Mouse (Mus musculus) MEL (cell line): Measurements from ENCODE around the gene Naglu. TPM values are rescaled to one million over a fixed set of nuclear protein-coding genes. Genes with fewer than 3 reads are reported as not detected.

Experiments used
- DNase-seq: peaks from one replicate; pipeline ENCODE4 v3.0.0; 2011; ENCODE audit warnings: low read depth, low spot score
- H3K27ac ChIP-seq: 2 replicates; pipeline ENCODE4 v1.5.1; 2012; ENCODE audit warnings: low read depth, mild to moderate bottlenecking, control low read depth, low read length, moderate library complexity; ENCODE audit not compliant: control insufficient read depth
- H3K27me3 ChIP-seq, 2 experiments: fragments of 150-350 bp in 1 of 2; sonication (generic) in 1 of 2; 2 replicates each; pipeline ENCODE4 v1.6.1; 2012; ENCODE audit warnings: low read length in 2 of 2, mild to moderate bottlenecking in 2 of 2, improper control_type of control experiment in 1 of 2, moderate library complexity in 1 of 2; ENCODE audit not compliant: insufficient read depth in 2 of 2, control insufficient read depth in 1 of 2
- H3K36me3 ChIP-seq, 2 experiments: 2 replicates each; pipeline ENCODE4 v1.6.1; 2012 to 2014; ENCODE audit warnings: low read length in 2 of 2, improper control_type of control experiment in 1 of 2, inconsistent platforms in 1 of 2, mild to moderate bottlenecking in 1 of 2; ENCODE audit not compliant: insufficient read depth in 2 of 2, control insufficient read depth in 1 of 2
- H3K4me1 ChIP-seq, 2 experiments: fragments of 150-350 bp in 1 of 2; sonication (generic) in 1 of 2; 2 replicates each; pipeline ENCODE4 v1.6.1; 2012; ENCODE audit warnings: low read length in 2 of 2, improper control_type of control experiment in 1 of 2, mild to moderate bottlenecking in 1 of 2; ENCODE audit not compliant: insufficient read depth in 2 of 2, control insufficient read depth in 1 of 2
- H3K4me3 ChIP-seq, 2 experiments: fragments of 150-350 bp in 1 of 2; sonication (generic) in 1 of 2; 2 replicates each; pipeline ENCODE4 v1.5.1; 2012; ENCODE audit warnings: low read depth in 2 of 2, low read length in 2 of 2, mild to moderate bottlenecking in 2 of 2, moderate library complexity in 2 of 2, control low read depth in 1 of 2, improper control_type of control experiment in 1 of 2; ENCODE audit not compliant: control insufficient read depth in 1 of 2, insufficient read depth in 1 of 2
- H3K79me2 ChIP-seq: 2 replicates; pipeline ENCODE4 v1.6.1; 2012; ENCODE audit warnings: mild to moderate bottlenecking, low read length, moderate library complexity; ENCODE audit not compliant: control insufficient read depth, poor library complexity, insufficient read depth
- H3K9ac ChIP-seq: 2 replicates; pipeline ENCODE4 v1.6.1; 2012; ENCODE audit warnings: low read depth, mild to moderate bottlenecking, control low read depth, low read length, moderate library complexity; ENCODE audit not compliant: control insufficient read depth, poor library complexity, severe bottlenecking
- H3K9me3 ChIP-seq: fragments of 150-350 bp; sonication (generic); replicated peaks from 2 replicates; pipeline ENCODE4 v1.6.1; 2012; ENCODE audit warnings: mild to moderate bottlenecking, low read length, improper control_type of control experiment, moderate library complexity; ENCODE audit not compliant: insufficient read depth
- BHLHE40 ChIP-seq: IDR thresholded peaks from 2 replicates; pipeline ENCODE4 v1.6.1; 2012; ENCODE audit warnings: low read depth, mild to moderate bottlenecking, inconsistent platforms, low read length, improper control_type of control experiment, borderline replicate concordance
- CHD2 ChIP-seq: IDR thresholded peaks from 2 replicates; pipeline ENCODE4 v1.6.1; 2011; ENCODE audit warnings: low read length, improper control_type of control experiment
- CTCF ChIP-seq, 3 experiments: IDR thresholded peaks in 2 of 3; conservative IDR thresholded peaks in 1 of 3; 2 replicates each; pipeline ENCODE4 v1.5.1; 2011 to 2012; ENCODE audit warnings: low read length in 3 of 3, low read depth in 2 of 3, mild to moderate bottlenecking in 2 of 3, improper control_type of control experiment in 1 of 3, inconsistent platforms in 1 of 3, mixed read lengths in 1 of 3, moderate library complexity in 1 of 3; ENCODE audit not compliant: control insufficient read depth in 1 of 3, insufficient read depth in 1 of 3, poor library complexity in 1 of 3, severe bottlenecking in 1 of 3
- E2F4 ChIP-seq: IDR thresholded peaks from 2 replicates; pipeline ENCODE4 v1.6.1; 2011; ENCODE audit warnings: low read depth, low read length, improper control_type of control experiment, borderline replicate concordance
- ETS1 ChIP-seq: IDR thresholded peaks from 2 replicates; pipeline ENCODE4 v1.6.1; 2012; ENCODE audit warnings: low read depth, mild to moderate bottlenecking, inconsistent platforms, low read length, improper control_type of control experiment, moderate library complexity
- GABPA ChIP-seq: IDR thresholded peaks from 2 replicates; pipeline ENCODE4 v1.6.1; 2012; ENCODE audit warnings: low read depth, mild to moderate bottlenecking, inconsistent platforms, low read length, improper control_type of control experiment, moderate library complexity
- GATA1 ChIP-seq: IDR thresholded peaks from 2 replicates; pipeline ENCODE4 v1.6.1; 2011; ENCODE audit warnings: low read depth, low read length, improper control_type of control experiment
- HCFC1 ChIP-seq: IDR thresholded peaks from 2 replicates; pipeline ENCODE4 v1.6.1; 2012; ENCODE audit warnings: low read depth, mild to moderate bottlenecking, inconsistent platforms, low read length, improper control_type of control experiment, moderate library complexity
- JUND ChIP-seq: IDR thresholded peaks from 2 replicates; pipeline ENCODE4 v1.6.1; 2011; ENCODE audit warnings: low read depth, mild to moderate bottlenecking, improper control_type of control experiment, low read length
- MAX ChIP-seq: IDR thresholded peaks from 2 replicates; pipeline ENCODE4 v1.6.1; 2011; ENCODE audit warnings: low read length, improper control_type of control experiment
- MAZ ChIP-seq: IDR thresholded peaks from 2 replicates; pipeline ENCODE4 v1.6.1; 2012; ENCODE audit warnings: low read depth, mild to moderate bottlenecking, inconsistent platforms, low read length, improper control_type of control experiment
- MYB ChIP-seq: IDR thresholded peaks from 2 replicates; pipeline ENCODE4 v1.6.1; 2011; ENCODE audit warnings: mild to moderate bottlenecking, low read depth, low read length, improper control_type of control experiment
- NRF1 ChIP-seq: IDR thresholded peaks from 2 replicates; pipeline ENCODE4 v1.6.1; 2014; ENCODE audit warnings: low read depth, mild to moderate bottlenecking, inconsistent platforms, low read length, improper control_type of control experiment, moderate library complexity; ENCODE audit not compliant: poor library complexity, insufficient read depth, severe bottlenecking
- POLR2AphosphoS2 ChIP-seq: IDR thresholded peaks from 2 replicates; pipeline ENCODE4 v1.6.1; 2011; ENCODE audit warnings: low read length, improper control_type of control experiment
- POLR2AphosphoS5 ChIP-seq: IDR thresholded peaks from 2 replicates; pipeline ENCODE4 v1.6.1; 2012; ENCODE audit warnings: low read depth, borderline replicate concordance, mild to moderate bottlenecking, inconsistent platforms, low read length, moderate library complexity, mixed read lengths
- RAD21 ChIP-seq: IDR thresholded peaks from 2 replicates; pipeline ENCODE4 v1.6.1; 2011; ENCODE audit warnings: mild to moderate bottlenecking, low read depth, low read length, improper control_type of control experiment
- RCOR1 ChIP-seq: IDR thresholded peaks from 2 replicates; pipeline ENCODE4 v1.6.1; 2012; ENCODE audit warnings: low read depth, mild to moderate bottlenecking, inconsistent platforms, low read length, improper control_type of control experiment
- SMC3 ChIP-seq: IDR thresholded peaks from 2 replicates; pipeline ENCODE4 v1.6.1; 2011; ENCODE audit warnings: low read depth, low read length, improper control_type of control experiment
- TAL1 ChIP-seq: IDR thresholded peaks from 2 replicates; pipeline ENCODE4 v1.6.1; 2012; ENCODE audit warnings: mild to moderate bottlenecking, inconsistent platforms, low read length, moderate library complexity, mixed read lengths
- TBP ChIP-seq: IDR thresholded peaks from 2 replicates; pipeline ENCODE4 v1.8.0; 2011; ENCODE audit warnings: low read depth, low read length, improper control_type of control experiment
- TCF12 ChIP-seq: IDR thresholded peaks from 2 replicates; pipeline ENCODE4 v1.6.1; 2014; ENCODE audit warnings: low read depth, mild to moderate bottlenecking, inconsistent platforms, low read length, improper control_type of control experiment, moderate library complexity
- USF1 ChIP-seq: IDR thresholded peaks from 2 replicates; pipeline ENCODE4 v1.6.1; 2014; ENCODE audit warnings: low read depth, mild to moderate bottlenecking, inconsistent platforms, low read length, improper control_type of control experiment, moderate library complexity
- USF2 ChIP-seq, 2 experiments: IDR thresholded peaks; 2 replicates each; pipeline ENCODE4 v1.6.1; 2011 to 2012; ENCODE audit warnings: improper control_type of control experiment in 2 of 2, low read length in 2 of 2, borderline replicate concordance in 1 of 2, inconsistent platforms in 1 of 2, low read depth in 1 of 2, mild to moderate bottlenecking in 1 of 2; ENCODE audit not compliant: insufficient read depth in 1 of 2
- ZC3H11A ChIP-seq: IDR thresholded peaks from 2 replicates; pipeline ENCODE4 v1.6.1; 2012; ENCODE audit warnings: low read depth, mild to moderate bottlenecking, inconsistent platforms, low read length, improper control_type of control experiment
- ZKSCAN1 ChIP-seq: IDR thresholded peaks from 2 replicates; pipeline ENCODE4 v1.6.1; 2012; ENCODE audit warnings: low read depth, mild to moderate bottlenecking, inconsistent platforms, low read length, improper control_type of control experiment, moderate library complexity
- ZMIZ1 ChIP-seq: IDR thresholded peaks from 2 replicates; pipeline ENCODE4 v1.6.1; 2012; ENCODE audit warnings: low read depth, mild to moderate bottlenecking, inconsistent platforms, low read length, improper control_type of control experiment, moderate library complexity
- polyA plus RNA-seq, 2 experiments: library from polyadenylated mRNA; stranded (reverse) in 1 of 2; unstranded in 1 of 2; fragments of >175 nt in 1 of 2; fragments of >200 nt in 1 of 2; gene quantifications; 2 replicates each; pipeline versions ENCODE4 v1.2.1 to v1.2.4; 2012; ENCODE audit warnings: low replicate concordance in 2 of 2, low read depth in 1 of 2; ENCODE audit not compliant: insufficient read length in 2 of 2, insufficient read depth in 1 of 2, missing spikeins in 1 of 2
- total RNA-seq: library from RNA; depleted of rRNA; stranded (reverse); fragments of 300-350 nt; gene quantifications from 2 replicates; pipeline ENCODE4 v1.2.3, GENCODE M21; 2012

The Naglu gene
- total and polyA plus RNA-seq, 3 experiments: 1.5 to 3.1 TPM; not detected in 1

GRCm38 (mm10) chr11:101027121-101027520, 42.7 kb upstream of the Naglu start:
- no peak for TF ChIP-seq BHLHE40
- TF ChIP-seq ZC3H11A: no peak
- no peak for TF ChIP-seq ZMIZ1
- TF ChIP-seq TCF12: no peak
- no peak for TF ChIP-seq MYB
- no peak for TF ChIP-seq TBP
- TF ChIP-seq TAL1: no peak
- no peak for TF ChIP-seq USF2 (IDR thresholded peaks at IDR 0.05; ENCODE audit: borderline replicate concordance in 1 of 2, insufficient read depth in 1 of 2, low read depth in 1 of 2, low read length in 2 of 2)
- TF ChIP-seq CHD2: no peak
- no peak for TF ChIP-seq MAZ
- no peak for TF ChIP-seq MAX
- TF ChIP-seq CTCF (IDR thresholded peaks at IDR 0.05 in 2 of 3, conservative IDR thresholded peaks at IDR 0.05 in 1 of 3; ENCODE audit: control insufficient read depth in 1 of 3, insufficient read depth in 1 of 3, low read depth in 2 of 3, low read length in 3 of 3, poor library complexity in 1 of 3, severe bottlenecking in 1 of 3): no peak
- no peak for TF ChIP-seq E2F4
- TF ChIP-seq GATA1: no peak
- no peak for TF ChIP-seq ETS1
- TF ChIP-seq SMC3: no peak
- TF ChIP-seq NRF1: no peak
- TF ChIP-seq RAD21: no peak
- peaks cover 0 to 10% of the 10 kb centered on the region in 2 experiments; a peak in 3 of 4 replicates for H3K36me3 ChIP-seq
- no peaks in the 10 kb centered on the region for H3K79me2 ChIP-seq

DNA sequence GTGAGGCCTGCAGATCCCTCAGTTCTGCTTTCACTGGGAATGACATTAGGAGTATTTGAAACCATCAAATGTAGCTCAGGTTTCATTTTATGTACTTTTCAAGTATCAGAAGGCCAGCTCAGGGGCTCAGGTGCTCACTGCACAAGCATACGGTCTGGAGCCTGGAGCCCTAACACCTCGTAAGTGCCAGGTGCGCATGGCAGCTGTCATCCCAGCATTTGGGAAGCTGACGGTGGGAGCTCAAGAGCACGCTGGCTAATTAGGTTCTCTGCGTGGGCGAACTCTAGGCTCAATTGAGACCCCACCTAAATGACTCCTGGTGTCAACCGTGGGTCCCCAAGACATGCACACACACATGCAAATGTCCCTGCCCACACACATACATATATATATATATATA, 40.5 kb upstream of the Naglu start:
- TF ChIP-seq MAX (no peak), E2F4 (no peak), POLR2AphosphoS2 (no peak), BHLHE40 (no peak), GATA1 (no peak), NRF1 (no peak), RCOR1 (no peak), USF1 (no peak), HCFC1 (no peak), TAL1 (no peak), POLR2AphosphoS5 (no peak), TBP (no peak), GABPA (no peak), JUND (no peak), MYB (no peak), ZKSCAN1 (no peak), RAD21 (no peak)
- peaks cover 6 to 11% of the 10 kb centered on the region in 2 experiments for H3K4me1 ChIP-seq
- no peak overlapping the region for H3K27ac ChIP-seq
- no peaks in the 10 kb centered on the region for H3K79me2 ChIP-seq
- no peak overlapping the region for H3K9ac ChIP-seq
- H3K9me3 ChIP-seq: no peaks in the 10 kb centered on the region
- no peak overlapping the region for H3K4me3 ChIP-seq
- DNase-seq: no peak
- peaks cover 0 to 10% of the 10 kb centered on the region in 2 experiments; a peak in 3 of 4 replicates for H3K36me3 ChIP-seq
- no peaks in the 10 kb centered on the region for H3K27me3 ChIP-seq

More at GRCm38 (mm10) chr11:101027121-101027520, 42.7 kb upstream of the Naglu start:
- no peaks in the 10 kb centered on the region for H3K27me3 ChIP-seq
- H3K9me3 ChIP-seq: no peaks in the 10 kb centered on the region
- no peak overlapping the region for H3K9ac ChIP-seq
- H3K27ac ChIP-seq: no peak overlapping the region
- peaks cover 6 to 11% of the 10 kb centered on the region in 2 experiments for H3K4me1 ChIP-seq
- DNase-seq: no peak
- no peak overlapping the region for H3K4me3 ChIP-seq
